Mouse (Mus musculus): Measurements from ENCODE around the gene Ado. TPM values are rescaled to one million over a fixed set of nuclear protein-coding genes. Genes with fewer than 3 reads are reported as not detected.

Gene Ado
- polyA plus RNA-seq, 1 experiment: 11.6 TPM

GRCm38 (mm10) chr10:67538106-67538505, 10.6 kb downstream of the Ado start:
- TF ChIP-seq POLR2A (IDR thresholded peaks at IDR 0.05; ENCODE audit: borderline replicate concordance, extremely low read depth, low read depth, low read length) (no peak), CTCF (IDR thresholded peaks at IDR 0.05; ENCODE audit: insufficient read depth, low read length) (no peak)
- H3K4me1 ChIP-seq (ENCODE audit: control insufficient read depth, insufficient read depth, low read length): peaks cover 14% of the 10 kb centered on the region; the same call in 1 of the 2 replicates
- 3% methylated on average over 19 of the region's 19 CpGs for WGBS
- peak overlapping the region; percentile 7 for H3K4me3 ChIP-seq (replicated peaks; ENCODE audit: extremely low read depth, low read depth, low read length)
- peak; percentile 22 for DNase-seq

- TF ChIP-seq CTCF (IDR thresholded peaks at IDR 0.05; ENCODE audit: insufficient read depth, low read length) (no peak), POLR2A (IDR thresholded peaks at IDR 0.05; ENCODE audit: borderline replicate concordance, extremely low read depth, low read depth, low read length) (0 out of 2 replicates have a peak, but pooled peaks have one; percentile 8)
- peak; percentile 89 for DNase-seq
- Histone ChIP-seq H3K4me1 (ENCODE audit: control insufficient read depth, insufficient read depth, low read length) (peaks cover 14% of the 10 kb centered on the region; the same call in 1 of the 2 replicates), H3K4me3 (replicated peaks; ENCODE audit: extremely low read depth, low read depth, low read length) (peak overlapping the region; percentile 86)
- under 1% methylated on average over 51 of the region's 51 CpGs for WGBS
Measured at GRCm38 (mm10) chr10:67537151-67537994, 11.4 kb downstream of the Ado start.

DNA sequence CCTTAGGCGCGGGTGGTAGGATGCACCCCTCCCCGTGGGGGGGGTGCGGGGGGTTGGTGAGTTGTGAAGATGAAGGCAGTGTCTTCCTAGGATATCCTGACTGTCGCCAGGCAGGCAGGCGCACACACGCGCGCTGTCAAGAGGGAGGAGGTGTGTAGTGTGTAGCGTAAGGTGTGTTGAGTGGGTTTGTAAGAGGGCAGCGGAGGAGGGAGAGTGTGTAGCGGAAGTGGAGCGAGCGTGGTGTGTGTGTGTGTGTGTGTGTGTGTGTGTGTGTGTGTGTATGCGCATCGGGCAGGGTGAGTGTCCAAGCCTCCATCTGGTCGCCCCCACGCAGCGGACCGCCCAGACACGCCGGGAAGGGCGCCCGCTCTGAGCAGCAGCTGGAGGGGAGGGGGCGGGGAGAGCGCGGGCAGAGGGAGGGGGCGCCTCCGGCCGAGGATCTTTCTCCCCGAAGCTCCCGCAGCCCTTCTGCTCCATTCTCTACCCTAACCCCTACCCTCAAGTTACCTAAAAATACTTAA, 12.1 kb downstream of the Ado start:
- Histone ChIP-seq H3K4me3 (replicated peaks; ENCODE audit: extremely low read depth, low read depth, low read length) (peak overlapping the region; percentile 71), H3K4me1 (ENCODE audit: control insufficient read depth, insufficient read depth, low read length) (peaks cover 14% of the 10 kb centered on the region; the same call in 1 of the 2 replicates)
- DNase-seq: peak; percentile 41
- TF ChIP-seq CTCF (IDR thresholded peaks at IDR 0.05; ENCODE audit: insufficient read depth, low read length) (no peak), POLR2A (IDR thresholded peaks at IDR 0.05; ENCODE audit: borderline replicate concordance, extremely low read depth, low read depth, low read length) (no peak)
- under 1% methylated on average over 27 of the region's 32 CpGs for WGBS

DNA sequence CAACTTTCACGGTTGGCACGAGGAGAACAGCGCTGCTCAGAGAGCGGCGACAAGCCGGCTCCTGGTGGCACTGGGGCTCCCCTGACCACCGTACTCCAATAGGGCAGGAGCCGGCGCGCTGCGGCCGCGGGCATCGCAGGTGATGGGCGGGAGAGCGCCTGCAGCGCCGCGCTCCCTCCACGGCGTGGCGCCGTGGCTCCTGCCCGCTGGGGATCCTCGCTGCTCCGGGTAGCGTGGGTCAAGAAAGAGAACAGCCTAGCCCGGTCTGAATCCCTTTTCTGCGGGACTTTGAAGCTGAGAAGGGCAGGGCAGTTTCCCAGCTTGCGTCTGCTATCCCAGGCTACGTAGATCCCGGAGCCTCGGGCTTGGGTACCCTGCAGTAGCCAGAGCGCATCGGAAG, 12.8 kb downstream of the Ado start:
- DNase-seq: peak; percentile 74
- 1% methylated on average over 35 of the region's 35 CpGs for WGBS
- peak overlapping the region; percentile 50 for H3K4me3 ChIP-seq (replicated peaks; ENCODE audit: extremely low read depth, low read depth, low read length)
- TF ChIP-seq POLR2A (IDR thresholded peaks at IDR 0.05; ENCODE audit: borderline replicate concordance, extremely low read depth, low read depth, low read length) (no peak), CTCF (IDR thresholded peaks at IDR 0.05; ENCODE audit: insufficient read depth, low read length) (peak; percentile 63)
- H3K4me1 ChIP-seq (ENCODE audit: control insufficient read depth, insufficient read depth, low read length): peaks cover 14% of the 10 kb centered on the region; the same call in 1 of the 2 replicates

DNA sequence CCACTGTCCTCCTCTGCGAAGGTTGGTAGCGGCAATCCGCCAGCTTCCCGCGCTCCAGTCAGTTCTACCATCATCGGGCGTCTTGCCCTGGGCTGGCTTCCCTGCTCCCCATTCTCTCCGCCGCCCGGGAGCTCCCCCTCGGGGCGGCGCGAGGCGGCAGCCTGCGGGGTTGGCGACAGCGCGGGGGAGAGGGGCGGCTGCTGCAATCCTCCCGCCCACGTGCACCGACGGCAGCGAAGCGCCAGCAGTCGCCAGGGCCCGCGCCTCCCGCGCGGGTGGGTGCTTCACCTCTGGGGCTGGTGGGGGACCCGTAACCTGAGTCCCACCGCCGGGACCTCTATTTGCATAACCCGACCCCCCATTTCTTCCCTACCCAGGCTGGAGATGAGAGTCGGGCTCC, 13.5 kb downstream of the Ado start, which contains the start of gene Egr2:
Gene Egr2, plus strand, starts transcription at position 220 of the 400 bp plus-strand sequence.
- DNase-seq: peak; percentile 20
- Histone ChIP-seq H3K4me3 (replicated peaks; ENCODE audit: extremely low read depth, low read depth, low read length) (peak within 1 kb of the TSS; percentile 50), H3K4me1 (ENCODE audit: control insufficient read depth, insufficient read depth, low read length) (peaks cover 14% of the 10 kb centered on the region; the same call in 1 of the 2 replicates)
- WGBS: under 1% methylated on average over 37 of the region's 37 CpGs
- no peak for TF ChIP-seq POLR2A (IDR thresholded peaks at IDR 0.05; ENCODE audit: borderline replicate concordance, extremely low read depth, low read depth, low read length)
- TF ChIP-seq CTCF (IDR thresholded peaks at IDR 0.05; ENCODE audit: insufficient read depth, low read length): no peak

- no peak for DNase-seq
- TF ChIP-seq CTCF (IDR thresholded peaks at IDR 0.05; ENCODE audit: insufficient read depth, low read length) (no peak), POLR2A (IDR thresholded peaks at IDR 0.05; ENCODE audit: borderline replicate concordance, extremely low read depth, low read depth, low read length) (no peak)
- 70% methylated on average over 4 of the region's 4 CpGs for whole genome bisulfite sequencing
- Histone ChIP-seq H3K4me1 (ENCODE audit: control insufficient read depth, insufficient read depth, low read length) (no peaks in the 10 kb centered on the region), H3K4me3 (replicated peaks; ENCODE audit: extremely low read depth, low read depth, low read length) (no peak overlapping the region)
Measured at GRCm38 (mm10) chr10:67529769-67530168, 19.0 kb downstream of the Ado start.

GRCm38 (mm10) chr10:67526435-67526834, 22.3 kb downstream of the Ado start:
- 81% methylated on average over 9 of the region's 9 CpGs for WGBS
- Histone ChIP-seq H3K4me1 (ENCODE audit: control insufficient read depth, insufficient read depth, low read length) (no peaks in the 10 kb centered on the region), H3K4me3 (replicated peaks; ENCODE audit: extremely low read depth, low read depth, low read length) (no peak overlapping the region)
- TF ChIP-seq CTCF (IDR thresholded peaks at IDR 0.05; ENCODE audit: insufficient read depth, low read length) (no peak), POLR2A (IDR thresholded peaks at IDR 0.05; ENCODE audit: borderline replicate concordance, extremely low read depth, low read depth, low read length) (no peak)
- DNase-seq: no peak

DNA sequence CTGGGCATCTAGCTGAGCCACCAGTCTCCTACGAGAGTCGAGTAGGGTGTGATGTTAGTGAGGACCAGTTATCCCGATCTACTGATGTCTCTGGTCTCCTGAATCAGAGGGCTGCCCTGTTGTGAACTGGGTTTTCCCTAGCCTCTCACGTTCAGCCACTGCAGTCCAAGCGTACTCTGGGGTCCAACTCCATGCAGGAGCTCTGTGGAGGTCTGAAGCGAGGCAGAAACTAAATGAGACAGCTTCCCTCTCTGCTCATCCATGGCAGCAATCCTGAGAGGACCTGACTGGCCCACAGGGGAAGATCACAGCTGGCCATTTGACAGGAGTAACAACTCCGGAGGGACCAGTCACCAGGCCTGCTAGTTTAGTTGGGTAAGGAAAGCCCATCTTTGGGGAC, 24.1 kb downstream of the Ado start:
- no peak for DNase-seq
- TF ChIP-seq CTCF (IDR thresholded peaks at IDR 0.05; ENCODE audit: insufficient read depth, low read length): no peak
- no peak for TF ChIP-seq POLR2A (IDR thresholded peaks at IDR 0.05; ENCODE audit: borderline replicate concordance, extremely low read depth, low read depth, low read length)
- 81% methylated on average over 7 of the region's 7 CpGs for WGBS

GRCm38 (mm10) chr10:67524130-67524529, 24.6 kb downstream of the Ado start:
- DNase-seq: no peak
- no peak overlapping the region for H3K4me3 ChIP-seq (replicated peaks; ENCODE audit: extremely low read depth, low read depth, low read length)
- H3K4me1 ChIP-seq (ENCODE audit: control insufficient read depth, insufficient read depth, low read length): no peaks in the 10 kb centered on the region
- TF ChIP-seq CTCF (IDR thresholded peaks at IDR 0.05; ENCODE audit: insufficient read depth, low read length): no peak
- no peak for TF ChIP-seq POLR2A (IDR thresholded peaks at IDR 0.05; ENCODE audit: borderline replicate concordance, extremely low read depth, low read depth, low read length)
- WGBS: 67% methylated on average over 3 of the region's 3 CpGs

More for the DNA sequence above, 24.1 kb downstream of the Ado start:
- no peaks in the 10 kb centered on the region for H3K4me1 ChIP-seq (ENCODE audit: control insufficient read depth, insufficient read depth, low read length)
- H3K4me3 ChIP-seq (replicated peaks; ENCODE audit: extremely low read depth, low read depth, low read length): no peak overlapping the region

All from lung, adult 2 months (tissue).